Comparison of ENCODE assay signal across 25 mouse cellular contexts in the genomic region with DNA sequence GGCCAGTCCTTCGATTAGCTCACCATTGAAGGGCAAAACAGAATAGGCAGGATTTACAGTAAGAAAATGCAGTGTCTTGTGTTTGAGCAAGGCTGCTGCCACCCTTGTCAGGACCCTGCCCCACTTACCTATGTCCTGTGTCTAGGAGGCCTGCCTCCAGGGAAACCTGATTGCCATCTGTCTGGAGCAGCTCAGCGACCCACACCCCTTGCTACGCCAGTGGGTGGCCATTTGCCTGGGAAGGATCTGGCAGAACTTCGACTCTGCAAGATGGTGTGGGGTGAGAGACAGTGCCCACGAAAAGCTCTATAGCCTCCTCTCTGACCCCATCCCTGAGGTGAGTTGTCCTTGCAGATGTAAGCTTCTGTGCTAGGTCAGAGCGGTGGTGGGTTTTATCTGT.
DNase-seq lines count a peak whose midpoint lies in the region; ATAC-seq and TF ChIP-seq lines count a peak whose summit lies in the region.
"Had no signal": no experiment of that assay in that cellular context is flagged by ENCODE, and none has a peak within 500 bp of the region (broad histone marks: within the 10 kb centered on the region; RNA-seq: fewer than 3 reads in every experiment).

No protein-coding gene starts in this region.

- no peak overlapping the region for H3K4me2 ChIP-seq in hindbrain, embryonic 13.5 days
- H3K4me2 ChIP-seq: embryonic facial prominence, embryonic 13.5 days; heart, embryonic 13.5 days; hindbrain, embryonic 14.5 days had no signal

- TF ChIP-seq POLR2A in thymus, adult 2 months (IDR thresholded peaks at IDR 0.05; ENCODE audit: control insufficient read depth, extremely low read depth, insufficient read depth, low read length, poor library complexity): no peak

- DNase-seq in cerebellum, postnatal 25 days: peak; percentile 41 to 46
- no peak for DNase-seq in cerebellum, adult 18-20 months
- DNase-seq in hindbrain, embryonic 10.5 days (ENCODE audit: low spot score): no peak
- DNase-seq in thymus, adult 2 months: no peak
- DNase-seq in thymus, adult 18-20 months: no peak
- DNase-seq: adrenal gland, adult 2 months; adrenal gland, postnatal 14 days; cerebellum, adult 11 months; embryo, embryonic 11 days; gastrocnemius, postnatal 25 days; heart, adult 18-20 months; kidney, adult 18-20 months had no signal

- no peaks in the 10 kb centered on the region for H3K4me1 ChIP-seq in hindbrain, embryonic 10.5 days (replicated peaks)
- peaks cover 10% of the 10 kb centered on the region for H3K4me1 ChIP-seq in hindbrain, embryonic 13.5 days (replicated peaks)
- H3K4me1 ChIP-seq in thymus, adult 2 months (replicated peaks; ENCODE audit: control insufficient read depth, insufficient read depth, low read length): peaks cover 49% of the 10 kb centered on the region
- H3K4me1 ChIP-seq: embryonic facial prominence, embryonic 10.5 days; embryonic facial prominence, embryonic 13.5 days; forebrain, embryonic 10.5 days; heart, embryonic 13.5 days had no signal

- H3K9ac ChIP-seq in hindbrain, embryonic 13.5 days: no peak overlapping the region
- H3K9ac ChIP-seq: embryonic facial prominence, embryonic 13.5 days; heart, embryonic 13.5 days; hindbrain, embryonic 14.5 days had no signal

- H3K9me3 ChIP-seq in hindbrain, embryonic 10.5 days: no peaks in the 10 kb centered on the region
- H3K9me3 ChIP-seq in hindbrain, embryonic 13.5 days: no peaks in the 10 kb centered on the region
- H3K9me3 ChIP-seq: embryonic facial prominence, embryonic 10.5 days; embryonic facial prominence, embryonic 13.5 days; forebrain, embryonic 10.5 days; heart, embryonic 13.5 days had no signal

- H3K27me3 ChIP-seq in hindbrain, embryonic 10.5 days (ENCODE audit: insufficient read depth, poor library complexity, severe bottlenecking): no peaks in the 10 kb centered on the region
- H3K27me3 ChIP-seq in hindbrain, embryonic 13.5 days: no peaks in the 10 kb centered on the region
- no peaks in the 10 kb centered on the region for H3K27me3 ChIP-seq in thymus, adult 2 months (ENCODE audit: control insufficient read depth, insufficient read depth, low read length)
- H3K27me3 ChIP-seq: embryonic facial prominence, embryonic 13.5 days; heart, embryonic 13.5 days had no signal

- ATAC-seq in hindbrain, embryonic 13.5 days (ENCODE audit: low FRiP score): no peak
- no peak for ATAC-seq in erythroid progenitor cell, adult 5-6 weeks (replicated peaks; ENCODE audit: low FRiP score, poor library complexity, severe bottlenecking)
- ATAC-seq: CD4-positive, CD25-positive, alpha-beta regulatory T cell, adult 4 months; forebrain, embryonic 14.5 days; hindbrain, postnatal 0 days; inflammation-experienced regulatory T-cells, adult 6 months; intestine, embryonic 16.5 days had no signal

- H3K27ac ChIP-seq in hindbrain, embryonic 10.5 days: 0 out of 2 replicates have a peak overlapping the region, but pooled peaks have one; percentile 12
- H3K27ac ChIP-seq in hindbrain, embryonic 13.5 days: no peak overlapping the region
- H3K27ac ChIP-seq in thymus, adult 2 months (ENCODE audit: control insufficient read depth, insufficient read depth, low read length): peak overlapping the region; percentile 41; the same call in 1 of the 2 replicates
- H3K27ac ChIP-seq: embryonic facial prominence, embryonic 10.5 days; embryonic facial prominence, embryonic 13.5 days; forebrain, embryonic 10.5 days; heart, embryonic 13.5 days; hindbrain, embryonic 14.5 days; hindbrain, postnatal 0 days had no signal

- no peak for TF ChIP-seq CTCF in thymus, adult 2 months (IDR thresholded peaks at IDR 0.05; ENCODE audit: borderline replicate concordance, control insufficient read depth, extremely low read depth, insufficient read depth, low read length, poor library complexity)

- peaks cover 73% of the 10 kb centered on the region for H3K36me3 ChIP-seq in hindbrain, embryonic 10.5 days
- peaks cover 40% of the 10 kb centered on the region for H3K36me3 ChIP-seq in hindbrain, embryonic 13.5 days
- H3K36me3 ChIP-seq in thymus, adult 2 months (ENCODE audit: control insufficient read depth, insufficient read depth, low read length): no peaks in the 10 kb centered on the region; the same call in 1 of the 2 replicates

- 92% methylated on average over 6 of the region's 6 CpGs for WGBS in hindbrain, embryonic 10.5 days
- 90% methylated on average over 6 of the region's 6 CpGs for WGBS in hindbrain, embryonic 13.5 days
- 95% methylated on average over 6 of the region's 6 CpGs for WGBS in thymus, adult 2 months

- no peak overlapping the region for H3K4me3 ChIP-seq in hindbrain, embryonic 10.5 days
- H3K4me3 ChIP-seq in hindbrain, embryonic 13.5 days: no peak overlapping the region
- H3K4me3 ChIP-seq in thymus, adult 2 months (ENCODE audit: control insufficient read depth, insufficient read depth, low read length): no peak overlapping the region
- H3K4me3 ChIP-seq: embryonic facial prominence, embryonic 10.5 days; embryonic facial prominence, embryonic 13.5 days; erythroblast, embryonic 14.5 days; forebrain, embryonic 10.5 days; heart, embryonic 13.5 days had no signal

Comparison
In these comparisons a context has a peak if more than half of its experiments do, and no peak if none do; other contexts are left out.
1. DNase-seq: peak in cerebellum, postnatal 25 days (2 of 2); none in cerebellum, adult 18-20 months (0 of 2), hindbrain, embryonic 10.5 days (single experiment), thymus, adult 2 months (single experiment) and thymus, adult 18-20 months (0 of 2).